Mouse (Mus musculus): ENCODE data around the gene Il4.
A peak's percentile ranks its signal among the peaks of the same experiment; 100 is the strongest.

Il4 gene

GRCm38 (mm10) chr11:53624124-53624523 lies 5.7 kb upstream of the Il4 start:
- no peak for DNase-seq (ENCODE audit: low read depth in 2 of 2, low spot score in 2 of 2)

GRCm38 (mm10) chr11:53623573-53623972 lies 5.1 kb upstream of the Il4 start:
- no peak for DNase-seq (ENCODE audit: low read depth in 2 of 2, low spot score in 2 of 2)

- no peak for DNase-seq (ENCODE audit: low read depth in 2 of 2, low spot score in 2 of 2)
Observed at GRCm38 (mm10) chr11:53622440-53622806, 4.0 kb upstream of the Il4 start.

- no peak for DNase-seq (ENCODE audit: low read depth in 2 of 2, low spot score in 2 of 2)
Observed at GRCm38 (mm10) chr11:53621582-53622439, 3.3 kb upstream of the Il4 start.

GRCm38 (mm10) chr11:53620094-53620493 lies 1.6 kb upstream of the Il4 start:
- DNase-seq (ENCODE audit: low read depth in 2 of 2, low spot score in 2 of 2) = no peak

- no peak for DNase-seq (ENCODE audit: low read depth in 2 of 2, low spot score in 2 of 2)
Observed at GRCm38 (mm10) chr11:53619428-53619827, 959 bp upstream of the Il4 start.

GRCm38 (mm10) chr11:53617562-53618109 lies 833 bp downstream of the Il4 start:
- DNase-seq (ENCODE audit: low read depth in 2 of 2, low spot score in 2 of 2) = no peak

- DNase-seq (ENCODE audit: low read depth in 2 of 2, low spot score in 2 of 2) = no peak
Observed at GRCm38 (mm10) chr11:53616748-53617558, 1.5 kb downstream of the Il4 start.

GRCm38 (mm10) chr11:53615575-53615974 lies 2.9 kb downstream of the Il4 start:
- no peak for DNase-seq (ENCODE audit: low read depth in 2 of 2, low spot score in 2 of 2)

- no peak for DNase-seq (ENCODE audit: low read depth in 2 of 2, low spot score in 2 of 2)
Observed at GRCm38 (mm10) chr11:53615172-53615571, 3.3 kb downstream of the Il4 start.

GRCm38 (mm10) chr11:53609672-53610071 lies 8.8 kb downstream of the Il4 start:
- no peak for DNase-seq (ENCODE audit: low read depth in 2 of 2, low spot score in 2 of 2)

GRCm38 (mm10) chr11:53609231-53609630 lies 9.2 kb downstream of the Il4 start:
- DNase-seq (ENCODE audit: low read depth in 2 of 2, low spot score in 2 of 2) = no peak

GRCm38 (mm10) chr11:53605609-53606008 lies 12.9 kb downstream of the Il4 start:
- no peak for DNase-seq (ENCODE audit: low read depth in 2 of 2, low spot score in 2 of 2)

- no peak for DNase-seq (ENCODE audit: low read depth in 2 of 2, low spot score in 2 of 2)
Observed at GRCm38 (mm10) chr11:53604983-53605382, 13.5 kb downstream of the Il4 start.

GRCm38 (mm10) chr11:53591116-53591515 lies 27.4 kb downstream of the Il4 start:
- DNase-seq (ENCODE audit: low read depth in 2 of 2, low spot score in 2 of 2) = no peak

GRCm38 (mm10) chr11:53590368-53590768 lies 28.1 kb downstream of the Il4 start:
- peak; percentile 71 to 79 for DNase-seq (ENCODE audit: low read depth in 2 of 2, low spot score in 2 of 2)

GRCm38 (mm10) chr11:53588279-53588678 lies 30.2 kb downstream of the Il4 start:
- DNase-seq (ENCODE audit: low read depth in 2 of 2, low spot score in 2 of 2) = no peak

GRCm38 (mm10) chr11:53585510-53585909 lies 33.0 kb downstream of the Il4 start:
- DNase-seq (ENCODE audit: low read depth in 2 of 2, low spot score in 2 of 2) = no peak

GRCm38 (mm10) chr11:53584849-53585248 lies 33.6 kb downstream of the Il4 start:
- DNase-seq (ENCODE audit: low read depth in 2 of 2, low spot score in 2 of 2) = no peak

GRCm38 (mm10) chr11:53583151-53583550 lies 35.3 kb downstream of the Il4 start:
- no peak for DNase-seq (ENCODE audit: low read depth in 2 of 2, low spot score in 2 of 2)

GRCm38 (mm10) chr11:53580562-53580961 lies 37.9 kb downstream of the Il4 start:
- no peak for DNase-seq (ENCODE audit: low read depth in 2 of 2, low spot score in 2 of 2)

All from CD8-positive naive resting alpha-beta T cell, adult 2 months (primary cell).